Mouse (Mus musculus): ENCODE measurements at regions not wholly inside any gene's neighbourhood (a gene's known extent, or its start where the extent isn't known, plus 50 kb on each side); places are given as distances from the start of the nearest gene placed in this dataset.

DNA sequence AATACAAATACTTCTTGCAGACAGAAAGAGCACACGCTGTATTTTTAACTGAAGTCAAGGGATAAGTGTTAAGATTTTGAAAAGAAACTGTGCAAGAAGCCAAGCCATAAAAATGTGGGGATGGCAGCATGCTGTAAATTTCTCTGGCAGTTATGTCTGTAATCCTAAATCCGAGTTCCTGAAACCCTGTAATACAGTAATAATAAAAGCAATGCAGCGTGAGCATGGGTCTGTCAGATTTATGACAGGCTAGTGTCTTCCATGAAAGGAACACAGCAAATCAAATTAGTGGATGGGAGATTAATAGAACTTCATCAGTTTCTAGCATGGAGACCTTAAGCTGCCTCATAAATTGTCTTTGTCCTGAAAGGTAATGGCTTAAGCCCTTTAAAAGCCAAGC lies 597.7 kb downstream of the 1190002N15Rik start:
- H3K27me3 ChIP-seq (ENCODE audit: insufficient read depth, low read length): no peaks in the 10 kb centered on the region
- H3K4me2 ChIP-seq (ENCODE audit: low read length): no peak overlapping the region
- 23% methylated on average over 3 of the region's 3 CpGs for WGBS
- H3K27ac ChIP-seq: no peak overlapping the region
- TF ChIP-seq CTCF (IDR thresholded peaks at IDR 0.05; ENCODE audit: low read depth): no peak
- ATAC-seq (replicated peaks; ENCODE audit: low FRiP score, low read depth): no peak
- no peak overlapping the region for H3K9ac ChIP-seq (ENCODE audit: low read depth, low read length)
- H3K4me1 ChIP-seq (replicated peaks; ENCODE audit: insufficient read depth, low read length): no peaks in the 10 kb centered on the region
- no peaks in the 10 kb centered on the region for H3K36me3 ChIP-seq (ENCODE audit: insufficient read depth, low read length)
- no peaks in the 10 kb centered on the region for H3K9me3 ChIP-seq (replicated peaks; ENCODE audit: low read length)
- no peak overlapping the region for H3K4me3 ChIP-seq (replicated peaks; ENCODE audit: low read depth, low read length)
- DNase-seq (ENCODE audit: low spot score): peak; percentile 60

DNA sequence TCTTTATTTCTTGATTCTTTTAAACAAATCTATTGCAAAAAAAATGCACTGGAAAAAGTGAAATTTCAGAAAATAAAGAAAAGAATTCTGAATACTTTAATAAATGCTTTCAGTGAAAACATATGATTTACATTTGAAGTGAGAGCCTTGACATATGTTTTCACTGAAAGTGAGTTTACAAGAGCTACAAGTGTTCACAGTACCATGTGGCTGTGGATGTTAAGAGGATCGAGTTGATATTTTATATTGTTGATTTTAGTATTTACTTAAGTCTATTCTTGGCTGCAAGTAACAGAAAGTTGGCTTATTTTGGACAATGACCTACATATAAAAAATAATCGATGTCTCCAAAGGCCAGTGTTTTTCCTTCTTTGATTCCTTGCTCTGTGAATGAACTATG lies 607.2 kb downstream of the 1190002N15Rik start:
- WGBS: 61% methylated on average over 2 of the region's 2 CpGs
- ATAC-seq (replicated peaks; ENCODE audit: low FRiP score, low read depth) (no peak), DNase-seq (ENCODE audit: low spot score) (no peak)
- Histone ChIP-seq H3K4me3 (replicated peaks; ENCODE audit: low read depth, low read length) (no peak overlapping the region), H3K27ac (no peak overlapping the region), H3K4me1 (replicated peaks; ENCODE audit: insufficient read depth, low read length) (no peaks in the 10 kb centered on the region), H3K4me2 (ENCODE audit: low read length) (no peak overlapping the region), H3K36me3 (ENCODE audit: insufficient read depth, low read length) (no peaks in the 10 kb centered on the region), H3K27me3 (ENCODE audit: insufficient read depth, low read length) (no peaks in the 10 kb centered on the region), H3K9ac (ENCODE audit: low read depth, low read length) (no peak overlapping the region), H3K9me3 (replicated peaks; ENCODE audit: low read length) (no peaks in the 10 kb centered on the region)
- no peak for TF ChIP-seq CTCF (IDR thresholded peaks at IDR 0.05; ENCODE audit: low read depth)

DNA sequence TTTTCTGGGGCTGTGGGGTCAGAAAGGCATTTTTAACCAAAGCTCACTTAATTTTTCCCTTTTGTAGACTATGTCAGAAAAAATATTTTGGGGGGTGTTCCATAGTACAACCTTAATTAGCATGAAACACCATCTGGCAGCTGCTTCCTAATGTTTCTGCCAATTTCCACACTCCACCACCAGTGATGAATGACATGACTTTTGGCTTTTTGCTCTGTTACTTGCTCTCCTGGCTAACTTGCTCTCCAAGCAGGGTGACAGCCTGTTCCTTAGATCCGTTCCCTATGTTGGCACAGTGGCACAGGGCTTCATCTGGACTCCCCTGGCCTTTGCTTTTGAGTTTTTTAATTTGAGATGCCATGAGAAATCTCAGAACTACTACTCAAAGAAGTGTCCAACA lies 648.6 kb downstream of the 1190002N15Rik start:
- WGBS: 56% methylated on average over 1 of the region's 1 CpGs
- Histone ChIP-seq H3K4me3 (replicated peaks; ENCODE audit: low read depth, low read length) (no peak overlapping the region), H3K36me3 (ENCODE audit: insufficient read depth, low read length) (no peaks in the 10 kb centered on the region), H3K4me1 (replicated peaks; ENCODE audit: insufficient read depth, low read length) (no peaks in the 10 kb centered on the region), H3K4me2 (ENCODE audit: low read length) (no peak overlapping the region), H3K9ac (ENCODE audit: low read depth, low read length) (no peak overlapping the region), H3K27ac (no peak overlapping the region), H3K27me3 (ENCODE audit: insufficient read depth, low read length) (no peaks in the 10 kb centered on the region), H3K9me3 (replicated peaks; ENCODE audit: low read length) (no peaks in the 10 kb centered on the region)
- ATAC-seq (replicated peaks; ENCODE audit: low FRiP score, low read depth) (no peak), DNase-seq (ENCODE audit: low spot score) (no peak)
- TF ChIP-seq CTCF (IDR thresholded peaks at IDR 0.05; ENCODE audit: low read depth): no peak

DNA sequence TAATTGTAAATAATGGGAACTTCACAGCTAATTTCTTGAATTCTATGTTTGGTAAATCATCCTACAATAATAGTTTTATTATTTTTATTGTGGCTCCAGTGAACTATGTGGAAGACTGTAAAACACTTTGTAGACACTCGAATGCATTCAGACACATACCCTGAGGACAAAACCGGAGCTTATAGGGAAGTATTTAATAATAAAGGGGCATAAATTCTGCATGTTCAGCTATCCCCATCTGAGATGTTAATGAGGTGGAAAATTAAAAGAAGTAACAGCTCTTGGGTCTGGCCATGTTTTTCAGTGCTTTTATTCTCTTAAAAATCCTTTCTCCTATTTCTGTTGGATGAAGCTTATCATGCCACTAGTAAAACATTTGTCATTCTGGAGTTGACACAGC lies 657.8 kb downstream of the 1190002N15Rik start:
- Histone ChIP-seq H3K27ac (no peak overlapping the region), H3K4me3 (replicated peaks; ENCODE audit: low read depth, low read length) (no peak overlapping the region), H3K4me1 (replicated peaks; ENCODE audit: insufficient read depth, low read length) (no peaks in the 10 kb centered on the region), H3K36me3 (ENCODE audit: insufficient read depth, low read length) (no peaks in the 10 kb centered on the region), H3K9me3 (replicated peaks; ENCODE audit: low read length) (no peaks in the 10 kb centered on the region), H3K4me2 (ENCODE audit: low read length) (no peak overlapping the region), H3K9ac (ENCODE audit: low read depth, low read length) (no peak overlapping the region), H3K27me3 (ENCODE audit: insufficient read depth, low read length) (no peaks in the 10 kb centered on the region)
- no peak for ATAC-seq (replicated peaks; ENCODE audit: low FRiP score, low read depth)
- whole genome bisulfite sequencing: 12% methylated on average over 2 of the region's 2 CpGs
- DNase-seq (ENCODE audit: low spot score): peak; percentile 82
- no peak for TF ChIP-seq CTCF (IDR thresholded peaks at IDR 0.05; ENCODE audit: low read depth)

DNA sequence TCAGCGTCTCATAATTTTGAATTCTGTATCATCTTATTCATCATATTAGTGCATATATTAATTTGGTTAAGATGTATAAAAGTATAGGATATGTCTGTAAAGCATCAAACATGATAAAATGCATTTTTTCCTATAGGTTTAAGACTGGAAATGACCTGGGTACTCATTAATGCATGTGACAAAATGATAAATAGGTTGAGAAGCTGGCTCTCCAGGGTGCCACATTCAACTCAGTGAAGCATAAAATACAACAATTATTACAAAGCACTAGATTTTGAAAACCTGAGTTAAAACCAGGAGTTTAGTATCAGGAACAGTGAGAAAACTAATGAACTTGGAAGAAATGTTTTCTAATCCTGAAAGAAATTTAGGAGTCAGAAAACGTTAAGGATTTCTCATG lies 658.3 kb downstream of the 1190002N15Rik start:
- no peaks in the 10 kb centered on the region for H3K27me3 ChIP-seq (ENCODE audit: insufficient read depth, low read length)
- DNase-seq (ENCODE audit: low spot score): no peak
- no peaks in the 10 kb centered on the region for H3K4me1 ChIP-seq (replicated peaks; ENCODE audit: insufficient read depth, low read length)
- no peaks in the 10 kb centered on the region for H3K9me3 ChIP-seq (replicated peaks; ENCODE audit: low read length)
- H3K9ac ChIP-seq (ENCODE audit: low read depth, low read length): no peak overlapping the region
- H3K4me3 ChIP-seq (replicated peaks; ENCODE audit: low read depth, low read length): no peak overlapping the region
- 55% methylated on average over 2 of the region's 2 CpGs for WGBS
- no peak for TF ChIP-seq CTCF (IDR thresholded peaks at IDR 0.05; ENCODE audit: low read depth)
- H3K4me2 ChIP-seq (ENCODE audit: low read length): no peak overlapping the region
- ATAC-seq (replicated peaks; ENCODE audit: low FRiP score, low read depth): no peak
- no peaks in the 10 kb centered on the region for H3K36me3 ChIP-seq (ENCODE audit: insufficient read depth, low read length)
- no peak overlapping the region for H3K27ac ChIP-seq

DNA sequence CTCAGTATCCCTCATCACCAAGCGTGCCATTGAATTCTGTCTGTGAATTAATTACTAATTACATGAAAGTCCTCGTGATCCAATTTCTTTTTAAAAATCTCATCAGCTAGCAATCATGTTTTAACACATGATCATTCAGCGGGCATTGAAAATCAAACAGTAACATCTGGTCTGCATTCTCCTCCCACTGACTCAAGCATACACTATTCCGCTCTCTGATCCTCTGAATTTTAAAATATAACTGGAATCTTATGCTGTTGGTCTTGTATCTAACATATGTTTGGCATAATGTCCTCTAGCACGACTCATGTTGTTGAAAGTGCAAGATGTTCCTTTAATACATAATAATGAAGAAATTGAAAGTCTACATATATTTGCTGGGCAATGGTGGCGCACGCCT lies 667.1 kb downstream of the 1190002N15Rik start:
- DNase-seq (ENCODE audit: low spot score): no peak
- Histone ChIP-seq H3K27me3 (ENCODE audit: insufficient read depth, low read length) (no peaks in the 10 kb centered on the region), H3K4me1 (replicated peaks; ENCODE audit: insufficient read depth, low read length) (no peaks in the 10 kb centered on the region), H3K9ac (ENCODE audit: low read depth, low read length) (no peak overlapping the region), H3K27ac (no peak overlapping the region), H3K4me2 (ENCODE audit: low read length) (no peak overlapping the region), H3K36me3 (ENCODE audit: insufficient read depth, low read length) (no peaks in the 10 kb centered on the region), H3K9me3 (replicated peaks; ENCODE audit: low read length) (no peaks in the 10 kb centered on the region), H3K4me3 (replicated peaks; ENCODE audit: low read depth, low read length) (no peak overlapping the region)
- TF ChIP-seq CTCF (IDR thresholded peaks at IDR 0.05; ENCODE audit: low read depth): no peak
- WGBS: 85% methylated on average over 7 of the region's 7 CpGs
- ATAC-seq (replicated peaks; ENCODE audit: low FRiP score, low read depth): no peak

DNA sequence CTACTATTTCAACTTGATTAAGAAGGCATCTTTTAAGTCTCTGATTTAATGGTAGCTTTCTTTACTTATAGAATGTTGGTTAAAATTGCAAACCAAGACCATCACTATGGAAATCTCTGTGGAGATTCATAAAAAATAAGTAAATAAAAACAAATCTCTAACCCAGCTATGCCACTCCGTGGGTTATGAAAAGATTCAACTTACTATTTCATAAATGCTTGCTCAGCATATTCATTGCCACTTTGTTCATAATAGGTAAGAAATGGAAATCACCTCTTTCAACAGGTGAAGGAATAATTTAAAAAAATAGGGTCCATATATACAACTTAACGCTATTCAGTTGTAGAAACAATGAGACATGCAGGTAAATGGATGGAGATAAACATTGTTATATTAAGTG lies 679.9 kb downstream of the 1190002N15Rik start:
- DNase-seq (ENCODE audit: low spot score) (no peak), ATAC-seq (replicated peaks; ENCODE audit: low FRiP score, low read depth) (no peak)
- H3K27me3 ChIP-seq (ENCODE audit: insufficient read depth, low read length): no peaks in the 10 kb centered on the region
- no peaks in the 10 kb centered on the region for H3K4me1 ChIP-seq (replicated peaks; ENCODE audit: insufficient read depth, low read length)
- H3K9ac ChIP-seq (ENCODE audit: low read depth, low read length): no peak overlapping the region
- no peak overlapping the region for H3K4me3 ChIP-seq (replicated peaks; ENCODE audit: low read depth, low read length)
- 70% methylated on average over 2 of the region's 2 CpGs for WGBS
- no peaks in the 10 kb centered on the region for H3K36me3 ChIP-seq (ENCODE audit: insufficient read depth, low read length)
- no peaks in the 10 kb centered on the region for H3K9me3 ChIP-seq (replicated peaks; ENCODE audit: low read length)
- no peak overlapping the region for H3K27ac ChIP-seq
- no peak for TF ChIP-seq CTCF (IDR thresholded peaks at IDR 0.05; ENCODE audit: low read depth)
- no peak overlapping the region for H3K4me2 ChIP-seq (ENCODE audit: low read length)
